Mouse (Mus musculus) lung, postnatal 0 days (tissue): ENCODE data around the gene 4930502E18Rik.

Experiments used
- CTCF ChIP-seq: IDR thresholded peaks from 2 replicates; pipeline ENCODE4 v1.5.1; 2016; ENCODE audit warnings: antibody characterized with exemption, mild to moderate bottlenecking
- EP300 ChIP-seq: IDR thresholded peaks from 2 replicates; pipeline ENCODE4 v1.6.1; 2016; ENCODE audit warnings: antibody characterized with exemption, mild to moderate bottlenecking, control low read depth

DNA sequence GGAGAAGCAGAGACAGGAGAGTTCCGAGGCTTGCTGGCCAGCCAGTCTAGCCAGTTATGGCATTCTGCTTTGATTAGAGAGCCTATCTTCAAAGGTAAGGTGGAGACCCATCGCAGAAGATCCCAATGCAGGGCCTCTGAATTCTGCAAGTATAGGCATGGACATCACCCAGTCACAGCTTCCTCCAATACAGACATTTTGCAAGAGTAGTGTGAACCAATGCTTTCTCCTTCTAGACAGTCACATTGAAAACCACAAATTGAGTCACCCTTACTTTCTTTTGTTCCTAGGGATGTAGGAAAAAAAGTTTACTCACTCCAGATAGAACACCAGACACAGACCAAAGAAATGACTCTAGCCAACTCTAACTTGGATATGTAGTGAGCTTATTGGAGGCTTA is 4.3 kb downstream of the 4930502E18Rik start:
- TF ChIP-seq CTCF: no peak
- no peak for TF ChIP-seq EP300
